Mouse (Mus musculus) liver, embryonic 11.5 days (tissue): ENCODE data around the gene Tmem229a. TPM values are rescaled to one million over a fixed set of nuclear protein-coding genes. Genes with fewer than 3 reads are reported as not detected.

ENCODE experiments used
- ATAC-seq: fragments of 200-750 bp; cut with Nextera tagmentation; replicated peaks from 2 replicates; pipeline ENCODE4 v1.8.0; 2017; ENCODE audit warnings: moderate number of reproducible peaks, mild to moderate bottlenecking, moderate TSS enrichment, moderate library complexity; ENCODE audit not compliant: low FRiP score
- DNase-seq: peaks from one replicate; pipeline ENCODE4 v3.0.0-alpha.2; 2017; ENCODE audit warnings: low spot score
- H3K27ac ChIP-seq: fragments of 300-500 bp; sonication (generic); 2 replicates; pipeline ENCODE4 v1.5.1; 2014; ENCODE audit warnings: mild to moderate bottlenecking, low read depth, low read length, control low read depth
- H3K27me3 ChIP-seq: fragments of 300-500 bp; sonication (generic); replicated peaks from 2 replicates; pipeline ENCODE4 v1.6.1; 2014; ENCODE audit warnings: low read length, mixed read lengths; ENCODE audit not compliant: control insufficient read depth, insufficient read depth
- H3K36me3 ChIP-seq: fragments of 300-500 bp; sonication (generic); 2 replicates; pipeline ENCODE4 v1.6.1; 2014; ENCODE audit warnings: mild to moderate bottlenecking, low read length, moderate library complexity, mixed read lengths; ENCODE audit not compliant: control insufficient read depth, insufficient read depth
- H3K4me1 ChIP-seq: fragments of 300-500 bp; sonication (generic); replicated peaks from 2 replicates; pipeline ENCODE4 v1.6.1; 2014; ENCODE audit warnings: low read length, mixed read lengths; ENCODE audit not compliant: control insufficient read depth, insufficient read depth
- H3K4me2 ChIP-seq: fragments of 300-500 bp; sonication (generic); 2 replicates; pipeline ENCODE4 v1.6.1; 2014; ENCODE audit warnings: mild to moderate bottlenecking, control low read depth, moderate library complexity
- H3K4me3 ChIP-seq: fragments of 300-500 bp; sonication (generic); 2 replicates; pipeline ENCODE4 v1.5.1; 2014; ENCODE audit warnings: low read depth, low read length, control low read depth
- H3K9ac ChIP-seq: fragments of 300-500 bp; sonication (generic); 2 replicates; pipeline ENCODE4 v1.6.1; 2014; ENCODE audit warnings: low read depth, low read length, control low read depth
- H3K9me3 ChIP-seq: fragments of 300-500 bp; sonication (generic); 2 replicates; pipeline ENCODE4 v1.6.1; 2016; ENCODE audit warnings: low read length, inconsistent platforms, mixed read lengths; ENCODE audit not compliant: control insufficient read depth
- WGBS: fragments of 180-500 bp; shearing (Covaris S2); extraction: QIAGEN DNeasy Blood & Tissue Kit; methylation state at CpG from one replicate; pipeline ENCODE4 v1.1.7; 2014; 5-methylcytosine and 5-hydroxymethylcytosine counted together
- polyA plus RNA-seq: library from polyadenylated mRNA; unstranded; fragments of >200 nt; fragmentation: Nextera tagmentation; extraction: Ambion mirVana; gene quantifications from 2 replicates; pipeline ENCODE4 v1.2.1, GENCODE M21; 2014

Gene Tmem229a
- 0.05 and 0.12 TPM in 2 replicates for polyA plus RNA-seq

DNA sequence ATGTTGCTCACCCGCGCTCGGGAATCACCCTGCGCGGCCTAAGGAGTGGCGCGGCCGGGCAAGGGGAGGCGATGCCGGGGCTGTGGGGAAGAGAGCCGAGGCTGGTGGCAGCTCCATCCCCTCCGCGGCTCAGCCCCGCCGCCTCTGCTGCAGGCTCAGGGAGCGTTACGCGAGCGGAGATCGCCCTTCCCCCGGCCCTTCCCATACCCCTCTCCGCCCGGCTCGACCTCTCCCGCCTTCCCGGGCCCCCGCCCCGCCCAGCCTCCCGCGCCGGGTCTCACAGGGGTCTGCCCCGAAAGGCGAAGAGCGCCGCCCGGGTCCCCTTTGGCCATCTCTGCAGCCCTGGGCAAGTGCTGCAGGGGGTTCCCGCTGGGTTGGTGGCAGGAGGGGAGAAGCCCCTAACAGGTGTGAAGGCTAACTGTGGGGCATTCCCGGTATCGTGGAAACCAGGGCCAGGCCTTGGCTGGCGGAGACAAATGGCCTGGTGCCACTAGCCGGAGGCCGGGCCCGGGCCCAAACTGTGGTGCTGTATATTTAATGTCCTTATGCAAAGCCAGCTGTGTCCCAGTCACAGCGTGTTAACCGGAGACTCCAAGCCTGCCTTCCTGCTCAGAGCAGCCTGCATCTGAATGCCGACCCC, at the start of gene Tmem229a:
Tmem229a (minus strand) TSS at position 352 of the 640 bp plus-strand sequence.
- Histone ChIP-seq H3K27ac (no peak within 1 kb of the TSS), H3K36me3 (no peaks in the 10 kb centered on the region), H3K9ac (no peak within 1 kb of the TSS), H3K4me3 (peak within 1 kb of the TSS; percentile 54), H3K4me2 (peak within 1 kb of the TSS; percentile 86), H3K4me1 (no peaks in the 10 kb centered on the region; the same call in 1 of the 2 replicates), H3K27me3 (peaks cover 27% of the 10 kb centered on the region), H3K9me3 (no peaks in the 10 kb centered on the region)
- ATAC-seq (peak; percentile 44), DNase-seq (no peak)
- 3% methylated on average over 43 of the region's 46 CpGs for WGBS

DNA sequence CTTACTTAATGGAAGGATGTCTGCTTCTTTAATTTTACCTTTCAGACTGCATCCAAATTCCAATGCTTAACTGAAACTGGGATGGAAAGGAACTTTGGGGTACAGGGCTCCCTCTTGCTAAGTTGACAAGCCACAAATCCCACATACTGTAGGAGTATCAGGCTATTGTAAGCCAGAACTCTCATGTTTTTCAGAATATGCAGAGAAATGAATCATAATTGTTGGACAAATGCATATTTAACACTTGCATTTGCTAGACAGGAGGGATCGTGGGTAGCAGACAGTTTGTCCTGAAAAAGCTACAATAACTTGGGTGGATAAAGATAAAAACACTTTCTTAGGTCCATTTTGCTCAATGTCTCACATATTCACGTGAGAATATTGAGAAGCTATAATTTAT, 37.7 kb upstream of the Tmem229a start:
- WGBS, result 59% methylated on average over 2 of the region's 2 CpGs
- no peak overlapping the region for H3K9ac ChIP-seq
- ATAC-seq (no peak), DNase-seq (no peak)
- H3K4me1 ChIP-seq, result no peaks in the 10 kb centered on the region
- H3K27me3 ChIP-seq, result no peaks in the 10 kb centered on the region
- no peak overlapping the region for H3K4me3 ChIP-seq
- H3K36me3 ChIP-seq, result no peaks in the 10 kb centered on the region
- H3K27ac ChIP-seq, result no peak overlapping the region
- no peak overlapping the region for H3K4me2 ChIP-seq
- H3K9me3 ChIP-seq, result no peaks in the 10 kb centered on the region

DNA sequence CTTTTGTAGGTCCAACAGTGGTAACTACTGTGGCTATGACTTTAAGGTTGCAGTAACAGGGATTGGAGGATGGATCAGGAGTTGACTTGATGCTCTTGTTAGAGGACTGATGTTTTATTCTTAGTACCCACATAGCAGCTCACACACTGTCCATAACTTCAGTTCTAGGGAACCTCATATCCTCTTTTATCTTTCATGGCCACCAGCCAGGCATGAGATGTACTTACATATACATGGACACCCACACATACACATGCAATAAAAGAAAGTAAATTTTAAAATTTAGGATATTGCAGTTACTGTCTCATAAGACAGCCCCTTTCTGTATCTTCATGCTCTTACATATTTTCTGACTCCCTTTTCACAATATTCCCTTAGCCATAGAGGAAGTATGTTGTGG, 33.7 kb upstream of the Tmem229a start:
- DNase-seq (no peak), ATAC-seq (no peak)
- Histone ChIP-seq H3K27ac (no peak overlapping the region), H3K9ac (no peak overlapping the region), H3K4me1 (no peaks in the 10 kb centered on the region), H3K4me3 (no peak overlapping the region), H3K36me3 (no peaks in the 10 kb centered on the region), H3K27me3 (no peaks in the 10 kb centered on the region), H3K4me2 (no peak overlapping the region), H3K9me3 (no peaks in the 10 kb centered on the region)

DNA sequence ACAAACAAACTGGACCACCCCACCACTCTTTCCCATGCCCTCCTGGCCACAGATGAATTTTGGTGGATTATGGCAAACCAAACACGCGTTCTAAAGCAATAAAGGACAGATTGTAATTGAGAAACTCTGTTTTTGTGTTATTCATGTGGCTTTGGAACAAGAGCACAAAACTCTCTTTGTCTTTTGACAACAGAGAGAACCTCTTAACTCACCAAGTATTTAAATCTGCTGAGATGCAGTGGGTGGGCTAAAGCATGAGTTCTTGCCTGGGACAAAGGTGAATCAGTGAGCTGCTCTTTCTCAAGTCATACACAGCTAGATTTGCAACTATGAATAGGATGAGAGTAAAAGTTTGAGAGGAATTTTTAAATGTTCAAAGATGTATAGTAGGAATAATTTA, 20.1 kb upstream of the Tmem229a start:
- Histone ChIP-seq H3K27ac (no peak overlapping the region), H3K4me3 (no peak overlapping the region), H3K9me3 (no peaks in the 10 kb centered on the region), H3K9ac (no peak overlapping the region), H3K27me3 (no peaks in the 10 kb centered on the region), H3K4me2 (no peak overlapping the region), H3K4me1 (no peaks in the 10 kb centered on the region), H3K36me3 (no peaks in the 10 kb centered on the region)
- no peak for ATAC-seq
- WGBS, result 81% methylated on average over 2 of the region's 2 CpGs
- no peak for DNase-seq

DNA sequence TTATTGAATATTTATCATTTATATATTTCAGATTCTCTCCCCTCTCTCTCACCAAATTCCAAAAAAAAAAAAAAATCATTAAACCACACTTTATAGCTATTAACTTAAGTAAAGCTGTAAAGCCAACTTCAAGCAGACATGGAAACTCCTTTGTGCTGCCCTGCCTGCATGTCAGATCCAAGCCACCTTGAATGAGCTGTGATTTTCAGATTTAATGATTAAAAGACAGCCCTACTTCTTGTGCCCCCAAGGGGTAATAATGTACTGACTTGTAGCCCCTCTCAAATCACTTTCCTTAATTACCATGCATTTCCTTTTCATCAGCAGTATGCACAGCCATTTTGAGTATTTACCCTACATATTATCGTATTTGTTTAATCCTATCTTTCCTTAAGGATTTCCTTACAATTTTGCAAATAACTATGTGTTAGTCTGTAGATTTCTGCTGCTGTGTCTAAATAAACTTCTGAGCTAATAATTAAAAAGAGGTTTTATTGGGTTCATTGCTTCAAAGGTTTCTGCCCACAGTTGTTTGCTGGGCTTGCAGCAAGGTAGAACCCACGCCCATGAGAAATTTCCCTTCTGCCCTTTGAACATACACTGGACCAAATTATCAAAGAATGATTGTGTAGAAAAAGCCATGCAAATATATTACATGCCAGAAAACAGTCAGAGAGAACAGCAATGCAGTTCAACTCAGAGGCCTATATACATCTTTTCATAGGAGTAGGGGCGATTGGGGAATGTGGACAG, 12.6 kb upstream of the Tmem229a start:
- no peaks in the 10 kb centered on the region for H3K4me1 ChIP-seq
- H3K27me3 ChIP-seq, result no peaks in the 10 kb centered on the region
- DNase-seq (no peak), ATAC-seq (no peak)
- WGBS, result 76% methylated on average over 3 of the region's 3 CpGs
- H3K9me3 ChIP-seq, result no peaks in the 10 kb centered on the region
- no peak overlapping the region for H3K4me2 ChIP-seq
- no peaks in the 10 kb centered on the region for H3K36me3 ChIP-seq
- H3K27ac ChIP-seq, result no peak overlapping the region
- H3K9ac ChIP-seq, result no peak overlapping the region
- H3K4me3 ChIP-seq, result no peak overlapping the region

DNA sequence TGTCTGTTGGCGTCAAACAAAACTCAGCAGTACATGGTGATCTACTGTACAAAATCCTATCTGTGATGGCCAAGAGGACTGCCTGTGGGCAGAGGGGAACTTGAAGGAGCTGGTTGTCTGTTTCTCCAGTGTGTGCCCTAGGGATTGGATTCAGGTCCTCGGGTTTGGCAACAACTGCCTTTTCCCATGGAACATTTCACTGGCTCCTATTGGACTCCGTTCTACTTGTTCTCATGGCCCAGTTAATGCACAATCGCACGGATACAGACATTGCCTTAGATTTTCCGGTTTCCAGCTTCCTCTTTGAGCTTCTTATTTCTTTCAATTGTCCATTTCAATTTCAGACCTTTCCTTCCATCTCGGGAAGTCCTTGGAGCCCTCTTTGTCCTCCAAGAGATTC, 11.6 kb upstream of the Tmem229a start:
- H3K27me3 ChIP-seq, result no peaks in the 10 kb centered on the region
- H3K9ac ChIP-seq, result no peak overlapping the region
- H3K36me3 ChIP-seq, result no peaks in the 10 kb centered on the region
- ATAC-seq, result no peak
- no peak for DNase-seq
- H3K4me1 ChIP-seq, result no peaks in the 10 kb centered on the region
- no peaks in the 10 kb centered on the region for H3K9me3 ChIP-seq
- no peak overlapping the region for H3K27ac ChIP-seq
- H3K4me2 ChIP-seq, result no peak overlapping the region
- H3K4me3 ChIP-seq, result no peak overlapping the region
- WGBS, result 88% methylated on average over 7 of the region's 7 CpGs

DNA sequence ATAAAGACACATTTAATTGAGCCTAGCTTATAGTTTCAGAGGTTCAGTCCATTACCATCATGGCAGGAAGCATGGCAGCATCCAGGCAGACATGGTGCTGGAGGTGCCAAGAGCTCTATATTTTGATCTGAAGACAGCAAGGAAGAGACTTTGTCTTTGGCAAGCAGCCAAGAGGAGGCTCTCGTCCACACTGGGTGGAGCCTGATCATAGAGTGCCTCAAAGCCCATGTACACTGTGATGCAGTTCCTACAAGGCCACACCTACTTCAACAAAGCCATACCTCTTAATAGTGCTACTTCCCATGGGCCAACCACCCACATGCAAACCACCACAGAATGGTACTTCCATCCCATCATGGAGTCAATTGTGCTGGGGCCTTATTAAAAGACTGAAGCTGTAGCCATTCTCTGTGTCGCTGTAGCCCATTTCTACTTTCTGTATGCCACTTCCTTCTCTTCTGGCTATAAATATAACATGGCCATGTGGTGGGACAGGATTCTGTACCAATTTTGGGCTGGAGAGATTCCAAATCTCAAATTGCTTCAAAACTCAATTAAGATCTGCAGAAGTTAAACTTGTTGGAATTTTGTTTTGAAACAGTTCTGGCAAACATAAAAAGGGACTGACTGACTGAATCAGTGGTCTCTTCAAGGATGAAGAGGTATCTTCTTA, 10.0 kb upstream of the Tmem229a start:
- 71% methylated on average over 2 of the region's 2 CpGs for WGBS
- no peaks in the 10 kb centered on the region for H3K9me3 ChIP-seq
- no peaks in the 10 kb centered on the region for H3K27me3 ChIP-seq
- H3K4me1 ChIP-seq, result no peaks in the 10 kb centered on the region
- DNase-seq, result no peak
- H3K36me3 ChIP-seq, result no peaks in the 10 kb centered on the region
- ATAC-seq, result no peak
- H3K27ac ChIP-seq, result no peak overlapping the region
- H3K4me2 ChIP-seq, result no peak overlapping the region
- H3K4me3 ChIP-seq, result no peak overlapping the region
- H3K9ac ChIP-seq, result no peak overlapping the region

DNA sequence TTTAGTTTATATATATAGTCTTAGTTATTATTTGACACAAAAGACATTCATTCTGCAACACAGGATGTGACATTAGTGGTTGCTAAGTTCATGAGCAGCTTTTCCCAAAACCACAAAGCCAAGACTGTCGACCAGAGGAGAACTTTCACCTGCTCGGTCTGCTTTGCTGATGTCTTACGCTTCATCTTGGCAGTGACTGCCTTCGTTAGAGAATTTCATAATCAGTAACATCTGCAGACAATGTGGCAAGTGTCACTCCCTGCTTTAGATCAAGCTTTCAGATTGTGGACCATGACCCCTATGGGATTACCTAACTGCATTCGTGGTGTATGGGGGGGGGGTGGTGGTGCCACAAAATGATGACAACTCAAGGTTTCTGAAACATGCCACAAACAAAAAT, 7.7 kb upstream of the Tmem229a start:
- H3K27ac ChIP-seq, result no peak overlapping the region
- no peaks in the 10 kb centered on the region for H3K27me3 ChIP-seq
- no peak for DNase-seq
- H3K4me1 ChIP-seq, result no peaks in the 10 kb centered on the region
- no peak for ATAC-seq
- H3K36me3 ChIP-seq, result no peaks in the 10 kb centered on the region
- WGBS, result 64% methylated on average over 5 of the region's 5 CpGs
- no peak overlapping the region for H3K9ac ChIP-seq
- no peaks in the 10 kb centered on the region for H3K9me3 ChIP-seq
- H3K4me2 ChIP-seq, result no peak overlapping the region
- H3K4me3 ChIP-seq, result no peak overlapping the region
